Mouse (Mus musculus) right cerebral cortex, postnatal 36 days (tissue): ENCODE results near the gene Treml1.
"Not testable (repeated sequence)": the region's sequence is repeated elsewhere in the genome, so short reads cannot be mapped to it uniquely, and the experiment has no call there.

ENCODE experiments used
- DNase-seq, 2 experiments: peaks; one replicate each; pipeline ENCODE4 v3.0.0; 2022; ENCODE audit warnings: low spot score in 2 of 2, mixed read lengths in 1 of 2

Gene Treml1

DNA sequence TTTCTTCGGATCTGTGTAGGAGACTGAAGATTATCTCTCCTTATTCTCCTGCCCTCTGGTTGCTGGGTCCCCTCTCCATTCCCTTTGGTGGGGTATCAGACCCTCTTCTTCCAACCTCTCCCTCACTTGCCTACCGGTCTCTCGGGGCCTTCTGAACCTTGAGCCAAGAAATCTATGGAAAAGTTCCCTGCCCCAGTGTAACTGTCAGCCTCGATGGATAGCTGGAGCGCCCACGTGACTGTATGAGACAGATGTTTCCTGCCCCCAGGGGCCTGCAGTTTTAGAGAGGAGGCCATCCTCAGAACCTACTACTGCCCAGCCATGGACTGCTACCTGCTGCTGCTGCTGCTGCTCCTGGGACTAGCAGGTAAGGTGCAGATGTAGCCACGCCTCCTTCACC lies at the start of gene Treml1:
Treml1 (plus strand) TSS at position 301 of the 400 bp plus-strand sequence.
- no peak for DNase-seq

DNA sequence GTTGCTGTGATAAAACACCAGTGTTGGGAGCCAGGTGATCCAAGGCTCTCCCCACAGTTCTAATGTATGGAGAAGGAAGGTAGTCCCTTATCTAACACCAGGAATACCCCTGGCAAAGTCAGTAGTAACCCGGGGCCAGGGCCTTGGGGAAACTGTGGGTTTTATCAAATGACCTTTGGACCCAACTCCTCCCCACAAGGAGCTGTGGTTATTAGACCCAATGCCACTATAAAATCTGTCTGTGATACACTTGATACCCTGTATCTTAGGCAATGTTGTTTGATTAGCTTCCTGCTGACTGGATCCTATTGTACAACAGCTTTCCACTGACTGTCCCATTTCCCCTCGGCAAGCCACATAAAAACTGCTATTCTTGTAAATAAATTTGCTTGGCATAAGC lies 47.6 kb upstream of the Treml1 start:
- no peak for DNase-seq

DNA sequence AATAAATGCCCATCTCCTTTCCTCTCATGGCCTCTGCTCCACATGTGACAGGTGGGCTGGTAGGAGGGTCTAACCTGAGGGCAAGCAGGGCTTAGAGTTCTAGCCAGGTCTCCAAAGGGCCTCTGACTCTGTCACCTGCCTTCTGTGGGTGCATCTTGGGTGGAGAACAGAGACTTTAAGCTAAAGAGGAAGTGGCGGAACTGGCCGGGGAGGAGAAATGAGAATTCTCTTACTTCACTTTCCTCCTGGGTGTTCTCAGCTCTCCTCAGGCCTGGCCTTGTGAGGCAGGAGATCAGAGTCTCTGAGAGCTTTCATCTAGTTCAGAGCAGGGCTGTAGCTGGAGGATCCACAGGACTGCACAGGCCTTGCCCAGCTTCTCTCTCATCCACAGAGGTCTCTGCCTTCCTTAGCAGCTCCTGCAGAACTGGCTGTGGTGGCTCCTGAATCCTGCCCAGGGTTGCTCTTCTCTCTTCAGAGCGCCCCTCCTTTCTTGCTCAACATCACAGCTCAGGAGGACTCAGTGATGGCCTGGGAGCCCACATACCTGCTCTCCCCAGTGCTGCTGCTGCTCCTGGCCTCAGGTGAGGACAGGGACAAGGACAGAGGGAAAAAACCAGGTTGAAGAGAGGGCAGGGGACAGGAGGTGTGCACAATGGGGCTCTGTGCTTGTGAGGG lies 43.7 kb upstream of the Treml1 start, which contains the start of gene B430306N03Rik:
B430306N03Rik (plus strand) TSS at position 237 of the 675 bp plus-strand sequence.
- not testable (repeated sequence) for DNase-seq

DNA sequence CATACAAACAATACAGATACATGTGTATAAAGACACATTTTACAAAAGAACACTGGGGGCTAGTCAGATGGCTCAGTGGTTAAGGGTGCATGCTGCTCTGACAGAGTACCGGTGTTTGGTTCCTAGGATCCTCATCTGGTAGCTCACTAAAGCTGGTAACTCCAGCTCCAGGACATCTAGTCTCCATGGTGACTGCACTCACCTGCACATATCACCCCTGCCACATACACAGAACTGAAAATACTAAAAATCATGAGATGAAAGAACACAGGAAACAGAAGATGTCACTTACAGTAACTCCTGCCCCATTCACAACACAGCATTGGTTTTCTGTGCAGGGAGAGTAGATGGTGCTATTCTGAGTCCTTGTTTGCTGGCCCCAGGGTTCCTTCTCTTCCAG lies 41.0 kb upstream of the Treml1 start:
- no peak for DNase-seq

DNA sequence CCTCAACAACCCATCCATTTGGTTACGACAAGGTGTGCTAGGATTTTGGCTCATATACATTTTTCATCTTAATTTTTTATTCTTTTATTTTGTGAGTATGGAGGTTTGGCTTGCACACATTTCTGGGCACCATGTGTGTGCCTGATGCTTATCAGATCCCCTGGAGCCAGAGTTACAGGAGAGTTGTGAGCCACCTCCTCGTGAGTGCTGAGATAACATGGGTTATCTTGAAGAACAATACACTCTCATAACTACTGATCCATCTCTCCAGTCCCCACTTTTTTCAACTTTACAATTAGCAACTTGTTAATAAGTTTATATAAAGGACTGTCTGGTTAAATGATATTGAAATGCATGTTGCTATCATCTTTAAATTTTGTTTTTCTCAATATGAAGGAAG lies 38.4 kb upstream of the Treml1 start:
- DNase-seq, result no peak

DNA sequence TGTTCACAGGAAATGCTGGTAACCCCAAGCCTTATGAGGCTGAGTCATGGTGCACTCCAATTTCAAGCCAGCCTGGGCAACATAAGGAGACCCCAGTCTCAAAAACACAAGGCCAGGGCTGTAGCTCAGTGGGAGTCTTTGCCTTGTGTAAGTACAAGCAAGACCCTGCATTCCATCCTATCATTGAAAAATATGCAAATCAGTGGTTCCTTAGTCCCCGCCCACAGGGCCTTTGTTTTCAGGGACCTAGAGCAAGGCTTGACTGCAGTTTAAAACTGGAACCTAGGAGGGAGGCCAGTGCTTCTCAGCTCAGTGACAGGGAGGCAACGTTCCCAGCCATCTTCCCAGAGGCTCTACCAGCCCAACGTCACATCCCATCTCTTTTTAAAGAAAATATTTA lies 36.5 kb upstream of the Treml1 start:
- DNase-seq, result no peak

DNA sequence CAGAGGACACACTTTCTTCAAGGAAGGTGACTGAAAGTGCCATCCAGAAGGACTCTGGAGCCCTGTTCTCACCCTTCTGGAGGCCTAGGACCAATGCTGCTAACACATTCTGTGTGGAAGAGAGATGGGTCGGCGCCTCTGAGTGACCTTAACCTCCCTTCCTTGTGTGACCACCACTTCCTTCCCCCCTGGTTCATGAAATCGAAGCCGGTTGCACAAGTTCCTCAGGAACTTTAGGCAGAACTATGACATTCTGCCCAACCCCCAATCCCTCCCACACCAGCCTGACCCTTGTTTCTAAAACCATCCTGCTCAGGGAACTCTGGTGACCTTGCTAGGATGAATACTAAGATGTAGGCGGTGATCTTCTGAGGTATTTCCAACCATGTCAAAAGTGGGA lies 35.5 kb upstream of the Treml1 start:
- DNase-seq, result no peak

DNA sequence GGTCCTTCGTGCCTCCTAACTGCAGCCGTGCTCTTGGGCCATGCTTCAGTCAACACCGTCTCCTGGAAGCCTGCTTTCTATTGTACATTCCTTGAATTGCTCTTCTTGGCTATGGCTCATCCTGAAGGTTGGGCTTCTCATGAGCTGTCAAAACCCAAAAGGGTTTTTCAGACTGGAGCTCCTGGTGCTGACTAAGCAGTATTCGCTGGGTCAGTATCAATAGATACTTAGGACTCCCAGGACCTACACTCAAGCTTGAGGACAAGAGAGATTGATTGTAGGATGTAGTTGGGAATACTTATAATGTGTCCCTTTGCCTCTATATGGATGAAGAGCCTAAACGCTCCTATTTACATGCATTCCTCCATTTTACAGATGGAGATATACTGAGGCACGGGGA lies 34.6 kb upstream of the Treml1 start:
- DNase-seq, result no peak

DNA sequence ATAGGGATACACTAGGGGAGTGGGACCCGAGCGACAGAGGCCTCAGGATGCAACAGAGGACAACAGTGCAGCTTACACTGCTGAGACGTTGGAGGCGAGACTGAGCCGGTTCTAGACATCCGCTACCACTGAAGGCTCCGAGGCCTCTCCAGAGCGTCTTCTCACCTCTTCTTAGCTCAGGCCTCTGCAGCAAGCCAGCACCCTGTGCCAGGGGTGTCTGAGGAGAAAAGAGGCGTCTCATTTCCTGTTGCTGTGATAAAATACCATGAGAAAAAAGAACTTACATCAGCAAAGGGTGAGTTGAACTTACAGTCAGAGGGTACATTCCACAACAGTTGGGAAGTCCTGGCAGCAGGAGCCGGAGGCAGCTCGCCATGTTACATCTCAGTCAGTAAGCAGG lies 34.1 kb upstream of the Treml1 start:
- DNase-seq, result no peak

DNA sequence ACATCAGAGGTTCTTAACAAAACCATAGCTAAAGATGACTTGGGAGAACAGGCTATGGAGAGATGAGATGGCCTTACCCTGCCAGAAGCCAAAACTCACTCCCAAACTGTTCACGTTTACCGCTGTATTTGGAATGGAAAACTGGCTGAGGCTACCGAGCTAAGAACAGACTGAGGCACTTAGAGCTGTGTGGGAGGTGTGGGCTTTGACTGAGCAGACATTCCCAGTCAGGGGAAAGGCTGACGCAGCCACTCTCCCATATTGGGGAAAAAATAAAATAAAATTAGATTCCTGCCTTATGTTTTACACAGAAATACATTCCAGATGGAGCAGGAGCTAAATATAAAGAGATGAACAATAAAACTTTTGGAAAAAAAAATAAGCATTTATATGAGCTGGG lies 33.1 kb upstream of the Treml1 start:
- DNase-seq, result peak; percentile 74 to 87

DNA sequence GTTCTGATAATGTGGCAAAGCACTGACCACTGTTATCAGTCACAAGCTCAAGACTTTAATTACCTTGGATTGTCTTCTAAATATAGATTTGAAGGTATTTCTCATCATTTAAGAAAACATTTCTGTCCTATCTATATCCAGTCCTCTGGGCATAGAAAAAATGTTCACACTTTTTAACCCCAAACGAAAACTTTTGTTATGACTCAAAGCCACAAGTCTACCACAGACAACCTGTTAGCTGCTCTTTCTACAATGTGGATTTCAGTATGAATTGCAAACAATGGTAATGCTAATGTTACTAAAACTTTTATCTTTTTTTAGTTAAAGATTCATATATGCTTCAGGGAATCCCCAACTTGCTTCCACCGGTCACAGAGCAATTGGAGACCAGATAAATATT lies 27.2 kb upstream of the Treml1 start:
- DNase-seq, result no peak

DNA sequence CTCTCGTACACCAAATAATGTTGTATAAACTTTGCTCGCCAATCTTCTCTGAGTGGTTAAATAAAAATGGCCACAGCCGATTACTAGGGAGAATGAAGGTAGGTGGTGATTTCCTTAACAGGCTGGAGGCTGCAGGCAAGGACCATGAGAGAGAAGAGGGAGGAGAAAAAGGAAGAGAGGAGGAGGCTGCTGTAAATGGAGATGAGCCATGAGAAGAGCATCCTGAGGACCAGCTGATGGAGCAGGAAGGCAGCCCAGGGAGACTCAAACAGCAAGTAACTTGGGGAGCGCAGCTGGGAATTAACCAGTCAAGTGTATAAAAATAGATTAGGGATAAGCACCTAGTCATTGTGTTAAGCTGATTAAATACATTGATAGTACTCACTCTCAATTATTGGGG lies 25.5 kb upstream of the Treml1 start:
- DNase-seq, result no peak

DNA sequence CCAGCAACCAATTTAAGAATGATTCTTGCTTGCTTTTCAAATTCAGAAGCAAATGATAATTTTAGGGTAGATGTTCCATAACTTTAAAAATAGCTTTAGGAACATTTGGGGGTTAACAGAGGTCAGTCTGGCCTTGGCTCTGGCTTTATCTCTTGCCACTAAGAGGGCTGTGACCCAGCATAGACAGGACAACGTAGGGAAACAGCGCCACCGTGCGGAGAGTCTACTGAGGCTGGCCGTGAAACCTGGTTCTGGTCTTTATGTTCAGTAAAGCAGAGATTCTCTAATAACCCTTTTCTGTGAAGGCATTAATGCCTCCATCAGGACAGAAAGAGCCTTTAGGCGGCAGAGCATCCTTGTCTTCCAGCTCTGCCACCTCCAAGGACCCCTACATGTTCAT lies 22.9 kb upstream of the Treml1 start:
- DNase-seq, result peak; percentile 68 to 73

DNA sequence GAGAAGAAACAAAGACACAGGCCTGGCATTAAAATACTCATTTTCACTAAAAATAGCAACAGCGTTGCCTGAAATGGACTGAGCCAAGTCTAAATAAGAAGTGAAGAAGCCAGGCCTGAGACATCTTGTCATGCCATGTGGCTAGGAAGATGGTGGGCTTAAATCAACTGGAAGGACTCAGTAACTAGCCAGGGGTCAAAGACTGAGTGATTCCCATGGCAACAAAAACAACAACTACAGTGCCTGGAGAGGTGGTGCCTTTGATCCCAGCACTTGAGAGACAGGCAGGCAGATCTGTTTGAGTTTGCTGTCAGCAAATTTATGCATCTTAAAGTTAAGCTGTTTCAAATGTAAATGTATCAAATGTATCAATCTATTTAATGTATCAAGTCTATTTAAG lies 19.4 kb upstream of the Treml1 start:
- DNase-seq, result no peak

DNA sequence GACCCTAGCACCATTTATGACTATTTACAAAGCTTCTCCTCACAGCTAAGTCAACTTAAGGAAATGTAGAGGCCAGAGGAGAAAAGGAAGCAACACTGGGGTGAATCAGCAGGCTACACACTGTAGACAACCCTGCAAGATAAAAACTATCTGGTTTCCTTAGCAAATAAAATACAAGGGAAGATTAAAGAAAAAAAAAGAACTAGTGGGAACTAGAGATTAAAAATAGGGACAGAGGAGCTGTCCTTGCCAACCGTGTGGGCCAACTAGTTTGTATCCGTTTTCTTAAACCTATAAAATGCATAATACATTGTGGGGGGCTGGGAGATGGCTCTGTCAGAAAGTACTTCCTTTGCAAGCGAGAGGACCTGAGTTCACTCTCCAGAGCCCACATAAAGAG lies 17.8 kb upstream of the Treml1 start:
- DNase-seq, result no peak

DNA sequence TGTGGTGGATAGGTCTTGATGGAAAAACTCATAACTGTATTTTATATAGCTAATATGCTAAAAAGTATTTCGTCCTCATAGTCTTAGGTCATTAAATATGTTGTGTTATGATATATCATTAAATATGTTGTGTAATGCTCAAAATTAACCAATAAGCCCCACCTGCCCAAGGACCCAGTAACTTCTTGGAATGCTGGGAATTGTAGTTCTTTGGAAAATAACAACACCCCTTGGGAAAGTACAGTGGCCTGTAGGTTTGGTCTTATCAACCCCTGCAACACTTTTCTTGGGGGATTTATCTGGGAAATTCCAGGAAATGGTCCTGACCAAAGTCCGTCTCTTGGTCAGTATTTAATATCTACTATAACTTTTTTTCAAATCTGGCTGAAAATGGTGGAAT lies 16.7 kb upstream of the Treml1 start:
- DNase-seq, result no peak

DNA sequence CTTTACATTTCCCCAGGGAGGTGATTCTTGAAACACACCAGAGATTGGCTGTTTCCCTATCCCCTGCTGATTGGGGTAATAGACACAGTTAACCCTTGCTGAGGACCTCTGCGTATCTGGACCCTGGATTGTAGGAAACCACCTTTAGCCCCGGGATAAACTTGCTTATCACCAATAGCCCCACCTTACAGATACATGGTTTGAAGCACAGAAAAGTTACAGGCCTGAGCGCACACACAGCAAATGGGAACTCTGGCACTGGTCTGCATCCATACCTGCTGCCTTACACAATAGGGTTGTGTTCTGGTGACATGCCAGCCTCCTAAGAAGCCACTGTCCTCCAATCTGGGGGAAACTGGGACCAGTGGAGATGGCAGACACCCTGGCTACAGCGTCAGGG lies 13.9 kb upstream of the Treml1 start:
- DNase-seq, result no peak

DNA sequence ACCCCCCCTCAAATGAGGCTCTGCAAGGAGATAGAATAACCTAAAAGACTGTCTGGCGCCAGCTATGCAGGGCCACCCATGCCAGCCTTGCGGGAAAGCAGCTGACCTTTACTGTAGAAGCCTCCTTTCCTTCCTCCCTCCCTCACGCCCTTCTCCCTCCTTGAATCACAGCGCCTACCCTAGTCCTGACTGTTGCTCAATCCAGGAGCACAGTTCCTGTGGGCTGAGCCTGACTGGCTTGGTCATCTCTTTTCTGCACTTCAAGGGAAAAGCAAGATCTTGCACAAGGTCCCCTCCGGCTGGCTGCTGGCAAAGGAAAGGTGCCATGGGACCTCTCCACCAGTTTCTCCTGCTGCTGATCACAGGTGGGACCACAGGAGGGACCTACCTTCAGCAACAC lies 13.5 kb upstream of the Treml1 start, which contains the start of gene Trem2:
Trem2 (plus strand) TSS at position 171 of the 400 bp plus-strand sequence.
- no peak for DNase-seq

DNA sequence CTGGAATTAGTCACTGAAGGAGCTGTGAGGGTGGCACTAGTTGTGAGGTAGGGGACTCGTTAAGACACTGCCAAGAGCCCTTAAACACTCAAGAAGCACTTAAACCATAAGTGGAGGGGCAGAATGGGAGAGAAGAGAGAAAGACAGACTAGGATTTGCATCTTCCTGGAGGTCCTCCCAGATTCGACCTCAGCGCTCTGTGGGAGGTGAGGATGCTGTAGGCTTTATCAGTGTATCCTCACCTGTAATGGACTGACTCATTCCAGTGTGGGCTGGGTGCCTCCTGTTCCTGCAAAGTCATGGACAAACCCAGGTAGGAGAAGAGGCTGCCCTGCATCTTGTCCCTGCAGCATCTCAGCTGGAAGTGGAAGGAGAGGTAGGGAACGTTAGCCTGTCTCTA lies 12.9 kb upstream of the Treml1 start:
- no peak for DNase-seq

DNA sequence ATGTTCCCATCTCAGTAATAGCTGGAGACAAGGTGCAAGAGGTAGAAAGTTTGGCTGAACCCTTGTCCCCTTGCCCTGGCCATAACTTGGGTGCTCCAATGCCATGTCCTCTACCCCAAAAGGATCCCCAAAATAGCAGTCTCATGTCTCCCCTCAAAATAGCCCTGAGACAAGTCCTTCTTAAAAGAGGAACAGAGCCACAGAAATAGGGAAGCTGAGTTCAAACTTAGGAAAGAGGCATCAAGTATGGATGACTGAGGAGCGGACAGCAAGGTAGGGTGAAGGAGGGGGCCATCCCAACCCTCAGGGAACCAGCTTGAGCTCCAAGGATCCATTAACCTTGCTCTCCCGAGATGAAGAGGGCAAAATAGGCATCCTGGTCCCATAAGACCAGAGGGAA lies 12.4 kb upstream of the Treml1 start:
- DNase-seq, result no peak

DNA sequence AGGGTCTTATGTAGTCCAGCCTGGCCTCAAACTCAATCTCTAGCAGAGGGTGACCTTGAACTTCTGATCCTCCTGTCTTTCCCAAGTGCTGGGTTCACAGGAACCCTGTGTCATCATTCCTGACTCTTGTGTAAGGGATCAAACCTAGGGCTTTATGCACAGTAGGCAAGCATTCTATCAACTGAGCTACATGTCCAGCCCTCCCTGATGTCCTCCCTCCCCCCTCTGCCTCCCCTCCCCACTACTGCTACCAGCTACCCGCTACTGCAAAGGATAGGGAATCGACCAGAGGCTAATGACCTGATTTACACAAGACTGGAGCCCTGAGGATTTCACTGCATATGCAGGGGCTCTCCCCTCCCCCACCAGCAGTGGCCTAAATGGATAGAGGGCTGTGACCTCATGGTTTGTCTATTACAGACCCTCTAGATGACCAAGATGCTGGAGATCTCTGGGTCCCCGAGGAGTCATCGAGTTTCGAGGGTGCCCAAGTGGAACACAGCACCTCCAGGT lies 9.0 kb upstream of the Treml1 start:
- no peak for DNase-seq

DNA sequence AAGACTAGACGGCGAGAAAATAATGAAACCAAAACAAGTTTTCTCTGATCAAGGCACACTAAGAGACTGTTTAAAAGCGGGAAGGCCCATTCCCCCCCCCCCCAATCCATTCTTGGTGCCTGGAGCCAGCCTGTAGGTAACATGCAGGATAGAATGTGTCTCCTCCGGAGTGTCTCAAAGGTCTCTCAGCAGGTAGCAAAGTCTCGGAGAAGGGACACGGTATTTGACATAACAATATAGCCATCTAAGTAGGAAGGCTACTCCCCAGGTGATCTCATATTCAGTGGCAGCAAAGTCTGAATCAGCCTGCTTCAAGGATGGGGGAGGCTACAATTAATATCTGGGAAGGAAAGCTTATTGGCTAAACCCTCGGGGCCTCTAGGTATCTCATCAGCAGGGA lies 6.7 kb upstream of the Treml1 start:
- DNase-seq, result not testable (repeated sequence)

DNA sequence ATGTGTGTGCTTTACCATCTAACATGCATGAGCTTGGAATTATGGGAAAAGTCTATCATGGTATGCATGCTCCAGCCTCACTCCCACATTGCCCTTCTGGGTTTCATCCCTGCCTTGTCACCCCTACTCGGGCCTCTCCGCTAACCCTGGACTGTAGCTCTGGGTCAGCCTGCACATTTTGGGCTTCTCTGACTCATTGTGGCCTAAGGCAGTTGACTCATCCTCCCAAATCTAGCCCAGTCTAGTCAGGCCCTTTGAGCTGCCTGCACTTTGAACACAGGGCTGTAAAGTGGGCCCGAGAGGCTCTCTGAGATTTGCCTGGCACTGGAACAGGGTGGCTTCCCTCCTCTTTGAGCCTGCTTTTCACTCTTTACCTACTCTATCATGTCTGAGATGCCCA lies 3.9 kb upstream of the Treml1 start:
- DNase-seq, result no peak

DNA sequence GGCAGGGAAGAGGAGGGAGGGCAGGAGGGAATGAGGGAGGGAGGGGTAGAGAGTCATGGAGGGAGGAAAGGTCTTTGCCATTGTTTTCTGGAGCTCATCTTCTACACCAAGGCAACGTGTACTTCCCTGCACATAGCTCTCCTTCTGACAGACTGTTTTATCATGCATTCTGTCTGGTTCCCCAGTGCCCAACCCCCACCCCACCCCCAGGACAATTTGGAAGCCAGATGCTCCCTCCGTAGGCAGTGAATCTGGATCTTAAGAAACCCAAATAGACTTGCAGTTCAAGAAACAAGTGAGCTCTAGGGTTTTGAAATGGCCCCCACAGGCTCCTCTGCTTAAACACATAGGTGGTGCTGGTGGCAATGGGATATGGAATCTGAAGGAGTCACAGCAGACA lies 1.8 kb upstream of the Treml1 start:
- no peak for DNase-seq
